Mouse (Mus musculus) testis, postnatal 14 days (tissue): ENCODE results near the gene Prr29.

Source experiments
- DNase-seq: peaks from one replicate; pipeline ENCODE4 v3.0.0; 2021; ENCODE audit warnings: low spot score

The Prr29 gene

GRCm38 (mm10) chr11:106410011-106410410, 44.7 kb downstream of the Prr29 start:
- DNase-seq, result no peak

- no peak for DNase-seq
These were observed 45.2 kb downstream of the Prr29 start for GRCm38 (mm10) chr11:106410507-106410906.

DNA sequence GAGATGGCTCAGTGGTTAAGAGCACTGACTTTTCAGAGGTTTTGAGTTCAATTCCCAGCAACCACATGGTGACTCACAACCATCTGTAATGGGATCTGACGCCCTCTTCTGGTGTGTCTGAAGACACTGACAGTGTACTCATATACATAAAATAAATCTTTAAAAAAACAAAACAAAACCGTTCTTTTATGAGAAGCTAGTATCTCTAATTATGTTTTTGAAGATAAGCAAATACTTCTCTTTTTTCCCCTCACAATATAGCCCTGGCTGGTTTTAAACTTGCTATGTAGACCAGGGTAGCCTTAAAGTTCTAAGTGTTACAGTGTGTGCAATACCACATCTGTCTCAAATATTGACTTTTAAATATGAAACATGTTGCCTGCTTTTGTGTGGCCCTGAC, 45.9 kb downstream of the Prr29 start:
- DNase-seq, result no peak

DNA sequence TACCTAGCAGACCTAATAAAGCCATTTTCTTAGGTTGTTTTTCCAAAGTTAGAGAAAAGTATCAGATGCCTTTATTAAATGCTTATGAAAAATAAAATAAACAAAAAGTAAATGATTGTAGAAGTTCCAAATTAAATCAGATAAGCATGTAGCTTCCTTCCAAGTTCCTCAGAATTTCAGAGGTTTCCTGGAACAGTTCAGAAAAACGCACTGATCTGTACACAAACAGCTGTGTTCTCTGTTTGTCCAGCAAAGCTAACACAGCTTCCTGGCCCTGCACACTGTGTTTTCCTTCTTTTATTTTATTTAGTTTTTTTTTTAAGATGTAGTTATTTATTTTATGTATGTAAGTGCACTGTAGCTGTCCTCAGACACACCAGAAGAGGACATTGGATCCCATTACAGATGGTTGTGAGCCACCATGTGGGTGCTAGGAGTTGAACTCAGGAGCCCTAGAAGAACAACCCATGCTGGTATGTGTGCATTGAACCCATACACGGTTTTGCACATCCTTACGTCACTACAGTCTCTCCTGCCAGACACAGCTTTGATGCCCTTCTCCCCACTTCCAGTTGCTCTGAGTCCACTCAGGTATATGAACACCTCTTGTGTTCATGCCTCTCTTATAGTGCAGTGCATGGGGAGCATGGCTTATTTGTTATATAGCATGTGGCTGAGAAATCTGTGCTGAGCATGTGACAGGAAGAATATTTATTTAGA, 47.5 kb downstream of the Prr29 start:
- DNase-seq, result no peak

DNA sequence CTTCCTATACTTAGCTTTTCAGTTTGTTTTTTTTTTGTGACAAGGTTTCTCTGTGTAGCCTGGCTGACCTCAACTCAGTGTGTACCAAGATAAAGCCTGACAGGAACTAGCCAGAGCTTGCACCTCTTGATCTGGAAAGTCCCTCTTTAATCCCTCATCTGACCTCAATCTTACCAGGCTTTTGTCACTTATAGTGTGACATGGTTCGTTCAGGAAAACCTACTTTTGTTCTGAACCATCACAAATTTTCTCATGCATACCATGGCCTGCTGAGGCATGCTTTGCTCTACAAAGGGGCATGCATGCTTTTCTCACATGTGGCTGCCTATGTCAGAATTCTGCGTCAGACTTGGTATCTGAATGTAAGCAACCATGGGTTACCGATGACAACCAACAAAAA, 51.1 kb downstream of the Prr29 start:
- DNase-seq, result no peak

DNA sequence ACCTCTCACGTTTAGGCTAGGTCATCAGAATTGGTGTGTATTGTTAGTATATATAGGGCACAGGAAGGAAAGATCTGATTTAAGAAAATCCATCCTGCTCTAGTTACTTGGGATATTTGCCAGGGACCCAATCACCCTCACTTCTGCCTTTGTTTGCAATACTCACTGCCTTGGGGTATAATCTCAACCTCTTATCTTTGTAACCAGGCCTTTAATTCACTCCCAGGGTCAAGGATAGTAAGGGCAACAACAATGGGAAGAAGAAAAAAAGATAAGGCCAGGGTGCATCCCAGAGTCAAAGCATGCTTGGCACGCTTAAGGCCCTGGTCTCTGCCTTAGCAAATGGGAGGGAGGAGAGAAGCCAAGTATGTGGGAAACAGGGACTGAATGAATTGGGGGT, 52.6 kb downstream of the Prr29 start:
- DNase-seq, result no peak

- DNase-seq, result peak; percentile 64
These were observed 53.4 kb downstream of the Prr29 start for GRCm38 (mm10) chr11:106418622-106419196.

- DNase-seq, result no peak
These were observed 54.2 kb downstream of the Prr29 start for GRCm38 (mm10) chr11:106419262-106420102.

- DNase-seq, result no peak
These were observed 59.9 kb downstream of the Prr29 start for GRCm38 (mm10) chr11:106425201-106425600.

- no peak for DNase-seq
These were observed 61.2 kb downstream of the Prr29 start for GRCm38 (mm10) chr11:106426447-106426846.
